Mouse (Mus musculus) midbrain, postnatal 0 days (tissue): Measurements from ENCODE around the gene Cpa4. TPM values are rescaled to one million over a fixed set of nuclear protein-coding genes. Genes with fewer than 3 reads are reported as not detected.

ENCODE experiments used
- ATAC-seq: fragments of 200-750 bp; cut with Nextera tagmentation; 2 replicates; pipeline ENCODE4 v1.8.0; 2017; ENCODE audit warnings: moderate number of reproducible peaks, mild to moderate bottlenecking, moderate TSS enrichment, moderate library complexity; ENCODE audit not compliant: low FRiP score
- DNase-seq: peaks from one replicate; pipeline ENCODE4 v3.0.0-alpha.2; 2015; ENCODE audit warnings: low spot score
- H3K27ac ChIP-seq: fragments of 300-500 bp; sonication (generic); 2 replicates; pipeline ENCODE4 v1.5.1; 2014; ENCODE audit warnings: low read depth, mild to moderate bottlenecking, low read length, mixed read lengths
- H3K27me3 ChIP-seq: fragments of 300-500 bp; sonication (generic); 2 replicates; pipeline ENCODE4 v1.6.1; 2014; ENCODE audit warnings: low read length, control low read depth, mixed read lengths; ENCODE audit not compliant: insufficient read depth
- H3K36me3 ChIP-seq: fragments of 300-500 bp; sonication (generic); 2 replicates; pipeline ENCODE4 v1.6.1; 2014; ENCODE audit warnings: low read length, control low read depth, mixed read lengths; ENCODE audit not compliant: insufficient read depth
- H3K4me1 ChIP-seq: fragments of 300-500 bp; sonication (generic); 2 replicates; pipeline ENCODE4 v1.6.1; 2014; ENCODE audit warnings: mild to moderate bottlenecking, control low read depth, antibody characterized with exemption, low read length, mixed read lengths; ENCODE audit not compliant: insufficient read depth
- H3K4me2 ChIP-seq: fragments of 300-500 bp; sonication (generic); 2 replicates; pipeline ENCODE4 v1.6.1; 2014; ENCODE audit warnings: low read depth, mild to moderate bottlenecking, low read length, mixed read lengths; ENCODE audit not compliant: poor library complexity, severe bottlenecking
- H3K4me3 ChIP-seq: fragments of 300-500 bp; sonication (generic); 2 replicates; pipeline ENCODE4 v1.5.1; 2014; ENCODE audit warnings: low read depth, mild to moderate bottlenecking, low read length, moderate library complexity
- H3K9ac ChIP-seq: fragments of 300-500 bp; sonication (generic); replicated peaks from 2 replicates; pipeline ENCODE4 v1.6.1; 2014; ENCODE audit warnings: mild to moderate bottlenecking, low read length, moderate library complexity, mixed read lengths; ENCODE audit not compliant: poor library complexity, severe bottlenecking
- H3K9me3 ChIP-seq: fragments of 300-500 bp; sonication (generic); 2 replicates; pipeline ENCODE4 v1.6.1; 2016; ENCODE audit warnings: low read length, control low read depth
- CTCF ChIP-seq: IDR thresholded peaks from 2 replicates; pipeline ENCODE4 v1.5.1; 2016; ENCODE audit warnings: antibody characterized with exemption, mild to moderate bottlenecking
- WGBS: fragments of 180-500 bp; shearing (Covaris S2); extraction: QIAGEN DNeasy Blood & Tissue Kit; methylation state at CpG from one replicate; pipeline ENCODE4 v1.1.7; 2014; 5-methylcytosine and 5-hydroxymethylcytosine counted together
- polyA plus RNA-seq: library from polyadenylated mRNA; unstranded; fragments of >200 nt; fragmentation: Nextera tagmentation; extraction: Ambion mirVana; gene quantifications from 2 replicates; pipeline ENCODE4 v1.2.1, GENCODE M21; 2015
- total RNA-seq: library from RNA; depleted of rRNA; stranded (reverse); fragments of >200 nt; gene quantifications from 2 replicates; pipeline ENCODE4 v1.2.3, GENCODE M21; 2014

Cpa4 gene
- total and polyA plus RNA-seq, 2 experiments from 2014 or later, result 0.49 to 0.75 TPM

DNA sequence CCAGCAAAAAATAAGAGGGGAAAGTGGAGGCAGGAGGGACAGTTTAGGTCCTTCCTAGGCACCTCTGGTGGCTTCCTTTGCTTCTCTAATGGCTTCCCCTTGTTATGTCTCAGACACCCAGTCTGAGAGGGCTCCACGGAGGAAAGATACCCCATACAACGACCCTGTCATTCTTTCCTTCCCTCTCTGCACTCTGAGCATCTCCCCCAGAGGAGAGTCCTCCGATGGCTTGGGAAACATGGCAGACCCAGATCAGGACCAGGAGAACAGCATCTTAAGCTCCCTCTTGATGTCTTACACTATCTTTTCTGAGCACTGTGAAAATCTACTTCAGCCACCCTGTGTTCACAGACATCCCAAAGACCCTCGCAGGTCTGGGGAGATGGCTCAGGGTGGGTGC, 47.6 kb downstream of the Cpa4 start:
- Histone ChIP-seq H3K27me3 (no peaks in the 10 kb centered on the region), H3K4me2 (no peak overlapping the region), H3K27ac (no peak overlapping the region), H3K4me1 (peaks cover 7% of the 10 kb centered on the region; the same call in 1 of the 2 replicates), H3K9ac (no peak overlapping the region), H3K36me3 (no peaks in the 10 kb centered on the region), H3K9me3 (no peaks in the 10 kb centered on the region), H3K4me3 (no peak overlapping the region)
- DNase-seq (no peak), ATAC-seq (no peak)
- WGBS, result 21% methylated on average over 4 of the region's 4 CpGs
- TF ChIP-seq CTCF, result no peak

GRCm38 (mm10) chr6:30616491-30616941, 48.3 kb downstream of the Cpa4 start:
- Histone ChIP-seq H3K4me1 (peaks cover 7% of the 10 kb centered on the region; the same call in 1 of the 2 replicates), H3K9ac (no peak overlapping the region), H3K27ac (no peak overlapping the region), H3K27me3 (no peaks in the 10 kb centered on the region), H3K4me3 (no peak overlapping the region), H3K4me2 (no peak overlapping the region; the same call in 1 of the 2 replicates), H3K9me3 (no peaks in the 10 kb centered on the region), H3K36me3 (no peaks in the 10 kb centered on the region)
- 11% methylated on average over 8 of the region's 8 CpGs for WGBS
- DNase-seq, result no peak
- ATAC-seq, result no peak
- TF ChIP-seq CTCF, result no peak

DNA sequence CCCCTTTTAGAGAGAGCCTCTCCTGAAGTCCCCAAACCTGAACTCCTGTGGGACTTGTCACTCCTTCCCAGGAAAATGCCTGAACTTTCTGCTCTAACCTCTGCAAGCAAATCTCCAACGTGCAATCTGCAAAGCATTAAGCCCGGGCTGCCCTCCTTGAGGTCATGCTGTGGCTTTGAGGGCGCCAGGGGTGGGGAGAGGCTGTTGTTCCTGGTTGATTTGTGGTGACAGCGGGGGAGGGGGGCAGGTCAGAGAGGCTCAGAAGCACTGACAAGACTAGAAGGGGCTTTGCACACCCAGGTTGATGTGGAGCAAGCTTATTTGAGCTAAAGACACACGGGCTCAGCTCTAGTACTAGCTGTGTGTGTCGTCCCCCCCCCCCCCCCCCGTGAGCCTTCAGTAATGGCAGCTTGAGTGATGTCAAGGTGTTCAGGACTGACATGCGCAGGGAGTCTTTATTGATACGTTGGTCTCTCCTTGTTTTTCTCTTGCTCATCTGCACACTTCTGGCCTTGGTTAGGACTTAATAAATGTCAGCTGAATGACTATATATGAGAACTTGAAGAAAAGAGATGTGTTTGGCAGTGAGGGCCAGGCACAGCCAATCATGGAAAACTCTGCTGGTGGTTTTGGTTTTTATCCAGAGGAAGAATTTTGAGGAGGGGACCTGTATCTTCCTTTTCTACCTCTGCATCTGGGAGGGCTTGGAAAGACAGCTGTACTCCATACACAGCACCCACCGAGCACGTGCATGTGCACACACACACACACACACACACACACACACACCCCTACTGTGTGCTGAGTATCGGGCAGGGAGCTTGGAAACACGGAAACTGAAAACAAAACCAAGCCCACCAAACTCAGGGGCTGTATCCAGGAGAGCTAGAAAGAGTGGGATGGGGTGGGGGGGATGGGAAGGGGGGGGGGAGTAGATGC, 49.1 kb downstream of the Cpa4 start:
- peak; percentile 8 for ATAC-seq
- no peaks in the 10 kb centered on the region for H3K9me3 ChIP-seq
- no peak for TF ChIP-seq CTCF
- H3K4me2 ChIP-seq, result peak overlapping the region; percentile 50
- DNase-seq, result no peak
- no peaks in the 10 kb centered on the region for H3K27me3 ChIP-seq
- H3K9ac ChIP-seq, result no peak overlapping the region
- 7% methylated on average over 13 of the region's 13 CpGs for WGBS
- no peaks in the 10 kb centered on the region for H3K36me3 ChIP-seq
- H3K4me3 ChIP-seq, result peak overlapping the region; percentile 17; the same call in 1 of the 2 replicates
- H3K27ac ChIP-seq, result peak overlapping the region; percentile 73
- peaks cover 7% of the 10 kb centered on the region; the same call in 1 of the 2 replicates for H3K4me1 ChIP-seq

GRCm38 (mm10) chr6:30617959-30618590, 49.9 kb downstream of the Cpa4 start:
- H3K27ac ChIP-seq, result peak overlapping the region; percentile 73
- peak; percentile 94 for ATAC-seq
- no peaks in the 10 kb centered on the region for H3K27me3 ChIP-seq
- peak; percentile 86 for DNase-seq
- peak overlapping the region; percentile 17; the same call in 1 of the 2 replicates for H3K4me3 ChIP-seq
- TF ChIP-seq CTCF, result peak; percentile 36
- peaks cover 7% of the 10 kb centered on the region; the same call in 1 of the 2 replicates for H3K4me1 ChIP-seq
- 0 out of 2 replicates have a peak overlapping the region, but pooled peaks have one; percentile 44 for H3K9ac ChIP-seq
- no peaks in the 10 kb centered on the region for H3K9me3 ChIP-seq
- WGBS, result 3% methylated on average over 18 of the region's 18 CpGs
- peak overlapping the region; percentile 50 for H3K4me2 ChIP-seq
- H3K36me3 ChIP-seq, result no peaks in the 10 kb centered on the region

DNA sequence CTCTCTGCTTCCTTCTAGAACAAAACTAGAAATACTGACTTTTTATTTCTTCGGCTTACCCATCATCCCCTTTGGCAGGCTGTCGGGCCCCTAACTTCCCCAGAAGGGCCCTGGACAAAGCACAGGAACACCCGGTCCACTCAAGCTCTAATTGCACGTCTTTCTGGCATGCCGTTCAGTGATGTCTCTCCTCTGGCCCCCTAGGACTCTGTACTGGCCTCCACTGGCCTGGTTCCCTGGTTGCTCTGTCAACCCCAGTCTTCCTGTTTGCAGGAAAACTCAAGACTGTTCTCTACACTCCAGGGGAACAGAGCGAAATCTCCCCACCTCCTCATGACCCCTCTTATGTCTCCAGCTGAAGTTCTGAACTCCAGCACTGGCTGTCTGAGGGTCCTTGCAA, 50.6 kb downstream of the Cpa4 start:
- Histone ChIP-seq H3K27ac (peak overlapping the region; percentile 18; the same call in 1 of the 2 replicates), H3K4me3 (no peak overlapping the region), H3K9me3 (no peaks in the 10 kb centered on the region), H3K27me3 (no peaks in the 10 kb centered on the region), H3K4me1 (peaks cover 7% of the 10 kb centered on the region; the same call in 1 of the 2 replicates), H3K4me2 (no peak overlapping the region), H3K9ac (no peak overlapping the region), H3K36me3 (no peaks in the 10 kb centered on the region)
- ATAC-seq (no peak), DNase-seq (no peak)
- WGBS, result 20% methylated on average over 6 of the region's 6 CpGs
- no peak for TF ChIP-seq CTCF
